Mouse (Mus musculus) layer of hippocampus, postnatal 36 days (tissue): ENCODE results near the gene Smg9. TPM values are rescaled to one million over a fixed set of nuclear protein-coding genes. Genes with fewer than 3 reads are reported as not detected.

Source experiments
- DNase-seq, 2 experiments: peaks; one replicate each; pipeline ENCODE4 v3.0.0; 2022
- total RNA-seq, 2 experiments: library from RNA; stranded (reverse); gene quantifications; 2 replicates each; pipeline ENCODE4 v1.2.3; 2021

The Smg9 gene
- 10 to 100 TPM; 33.8 to 39.0 TPM for total RNA-seq

DNA sequence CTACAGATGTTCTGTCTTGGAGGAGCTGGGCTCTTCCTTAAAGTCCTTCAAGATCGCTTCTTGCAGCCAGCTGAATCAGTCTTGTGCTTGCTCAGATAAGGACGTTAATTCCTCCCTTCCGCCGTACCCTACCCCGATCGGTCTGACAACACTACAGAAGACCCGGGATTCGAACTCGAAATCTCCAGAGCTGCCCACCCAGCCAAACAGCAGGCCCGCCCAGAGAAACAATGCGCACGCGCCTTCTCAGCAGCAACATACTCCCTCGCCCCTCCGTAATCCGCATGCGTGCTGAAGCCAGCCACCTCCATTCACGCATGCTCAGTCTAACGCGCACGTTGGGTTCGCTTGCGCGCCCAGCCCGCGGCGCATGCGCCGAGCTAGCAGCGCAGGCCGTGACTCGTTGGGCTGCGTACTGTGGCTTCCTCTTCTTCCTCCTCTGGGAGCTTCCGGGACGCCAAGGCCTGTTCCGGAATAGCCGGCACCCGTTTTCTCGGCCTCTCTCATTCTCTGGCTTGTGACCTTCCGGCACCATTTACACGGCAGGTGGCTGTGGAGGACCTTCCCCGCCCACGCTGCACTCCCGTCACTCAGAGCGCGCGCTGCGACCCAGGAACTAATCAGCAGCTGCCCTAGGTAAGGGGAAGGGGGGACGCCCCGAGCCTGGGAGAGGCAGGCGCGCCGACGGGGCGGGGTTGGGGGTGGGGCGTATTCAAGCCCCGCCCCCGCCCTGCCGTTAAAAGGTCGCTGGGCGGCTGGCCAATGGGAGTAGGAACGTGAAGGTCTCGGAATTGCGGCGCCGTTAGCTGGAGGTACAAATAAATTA lies at the start of gene Smg9:
Gene Smg9 (plus strand): TSS at position 364 of the 826 bp plus-strand sequence.
- peak; percentile 98 for DNase-seq

DNA sequence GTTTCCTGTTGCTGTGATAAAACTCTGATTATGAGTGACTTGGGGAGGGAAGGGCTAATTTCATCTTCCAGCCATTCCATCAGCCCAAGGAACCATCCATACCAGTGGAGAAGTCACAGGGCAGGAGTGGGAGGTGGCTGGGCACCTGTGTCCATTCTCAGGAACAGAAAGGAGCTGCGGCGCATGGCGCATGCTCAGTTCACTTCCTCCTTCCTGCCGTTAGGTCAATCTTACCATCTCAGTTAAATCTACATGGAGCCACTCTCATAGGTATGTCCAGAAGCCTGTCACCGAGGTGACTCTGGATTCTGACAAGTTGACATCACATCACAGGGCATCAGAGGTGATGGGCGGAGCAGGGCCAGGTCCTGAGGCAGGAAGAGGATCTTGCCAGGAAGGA lies 43.8 kb upstream of the Smg9 start:
- DNase-seq, result no peak

- no peak for DNase-seq
These were observed 43.3 kb upstream of the Smg9 start for GRCm38 (mm10) chr7:24356081-24356480.

DNA sequence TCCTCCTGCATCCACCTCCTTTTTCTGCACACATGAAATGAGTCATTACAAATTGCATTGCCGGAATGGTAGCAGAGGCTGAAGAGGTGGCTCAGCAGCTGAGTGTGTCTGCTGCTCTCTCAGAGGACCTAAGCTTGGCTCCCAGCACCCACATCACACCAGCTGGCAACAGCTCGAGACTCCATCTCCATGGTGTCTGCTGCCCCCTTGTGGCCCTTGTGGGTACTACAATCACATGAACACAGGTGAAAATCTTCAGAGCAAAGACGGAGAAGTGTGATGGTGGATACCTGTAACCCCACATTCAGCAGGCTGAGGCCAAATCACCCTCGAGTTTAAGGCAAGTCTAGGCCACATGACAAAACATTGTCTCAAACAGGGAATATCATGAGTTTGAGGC lies 41.5 kb upstream of the Smg9 start:
- no peak for DNase-seq

- no peak for DNase-seq
These were observed 40.1 kb upstream of the Smg9 start for GRCm38 (mm10) chr7:24359269-24359668.

DNA sequence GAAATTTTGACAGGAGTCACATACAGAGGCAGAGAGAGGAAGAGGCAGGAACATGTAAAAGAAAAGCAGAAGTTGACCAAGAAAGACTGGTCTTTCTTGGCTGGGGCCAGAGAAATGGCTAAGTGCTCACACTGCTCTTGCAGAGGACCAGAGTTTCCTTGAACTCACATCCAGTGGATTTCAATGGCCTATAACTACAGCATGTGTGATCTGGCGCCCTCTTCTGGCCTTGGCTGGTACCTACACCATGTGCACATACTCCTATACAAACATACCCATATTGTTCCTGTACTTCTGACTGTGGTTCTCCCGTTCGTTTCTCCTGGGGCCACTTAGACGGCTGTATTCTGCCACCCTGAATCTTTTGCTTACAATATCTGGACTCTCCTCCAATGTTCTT lies 38.4 kb upstream of the Smg9 start:
- no peak for DNase-seq

DNA sequence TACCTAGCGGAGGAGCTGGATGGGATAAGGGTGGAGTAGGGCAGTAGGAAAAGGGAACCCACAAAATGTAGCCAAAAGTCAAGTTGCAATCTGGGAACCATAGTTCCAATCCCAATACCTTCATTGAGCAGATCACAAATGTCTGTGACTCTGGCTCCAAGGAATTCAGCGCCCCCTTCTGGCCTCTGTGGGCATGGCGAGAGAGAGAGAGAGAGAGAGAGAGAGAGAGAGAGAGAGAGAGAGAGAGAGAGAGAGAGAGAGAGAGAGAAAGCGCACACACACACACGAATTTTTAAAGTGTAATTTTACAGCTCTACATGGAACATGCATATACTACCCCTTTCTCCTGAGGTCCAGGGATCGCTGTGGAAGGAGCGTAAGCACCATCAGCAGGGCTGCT lies 36.2 kb upstream of the Smg9 start:
- DNase-seq, result peak in 1 of 2 experiments; percentile 23

DNA sequence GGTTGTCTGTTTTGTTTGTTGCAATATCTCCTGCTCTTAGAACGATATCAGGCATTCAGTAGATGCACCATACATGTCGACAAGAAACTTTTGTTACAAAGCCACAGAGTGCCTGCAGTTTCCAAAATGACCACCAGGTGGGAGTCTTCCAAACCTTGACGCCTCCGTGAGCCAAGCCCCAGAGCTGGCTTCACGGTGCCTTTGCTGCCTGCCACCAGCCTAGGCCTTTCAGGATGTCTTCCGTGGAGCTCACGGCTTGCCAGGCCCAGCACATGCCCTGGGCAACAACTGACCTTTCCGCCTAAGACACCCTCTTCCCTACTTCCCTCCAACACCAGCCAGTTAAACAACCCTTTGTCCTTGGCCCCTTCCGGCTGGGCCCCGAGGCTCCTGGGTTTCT lies 34.6 kb upstream of the Smg9 start:
- DNase-seq, result peak; percentile 72 to 81

DNA sequence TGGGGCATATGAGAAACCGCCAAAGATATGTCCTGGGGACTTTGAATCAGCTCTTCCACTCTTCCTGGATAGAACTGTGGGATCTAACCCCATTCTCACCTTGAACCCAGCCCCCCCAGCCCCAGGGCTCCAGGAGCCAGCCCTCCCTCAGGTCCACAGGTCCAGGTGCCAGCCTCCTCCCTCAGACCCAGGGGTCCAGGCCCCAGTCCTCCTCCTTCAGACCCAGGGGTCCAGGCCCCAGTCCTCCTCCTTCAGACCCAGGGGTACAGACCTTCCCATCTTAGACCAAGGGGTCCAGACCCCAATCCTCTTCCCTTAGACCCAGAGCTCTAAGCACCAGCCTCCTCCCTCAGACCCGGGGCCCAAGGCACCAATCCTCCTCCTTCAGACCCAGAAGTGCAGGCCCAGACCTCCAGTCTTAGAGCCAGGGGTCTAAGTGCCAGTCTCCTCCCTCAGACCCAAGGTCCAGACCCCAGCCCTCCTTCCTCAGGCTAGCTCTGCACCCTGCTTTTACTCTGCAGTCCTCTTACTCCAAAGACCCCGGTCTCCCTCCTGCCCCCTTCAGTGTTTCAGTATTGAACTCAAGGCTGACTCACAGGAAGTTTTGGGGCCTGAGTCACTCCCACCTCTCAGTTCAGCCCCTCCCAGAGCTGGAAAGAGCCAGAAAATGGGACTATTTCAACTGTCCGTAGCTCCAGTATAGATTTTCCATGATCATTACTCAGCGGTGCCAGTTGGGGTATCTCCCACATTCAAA lies 34.0 kb upstream of the Smg9 start:
- DNase-seq, result no peak

- no peak for DNase-seq
These were observed 32.4 kb upstream of the Smg9 start for GRCm38 (mm10) chr7:24366716-24367632.

DNA sequence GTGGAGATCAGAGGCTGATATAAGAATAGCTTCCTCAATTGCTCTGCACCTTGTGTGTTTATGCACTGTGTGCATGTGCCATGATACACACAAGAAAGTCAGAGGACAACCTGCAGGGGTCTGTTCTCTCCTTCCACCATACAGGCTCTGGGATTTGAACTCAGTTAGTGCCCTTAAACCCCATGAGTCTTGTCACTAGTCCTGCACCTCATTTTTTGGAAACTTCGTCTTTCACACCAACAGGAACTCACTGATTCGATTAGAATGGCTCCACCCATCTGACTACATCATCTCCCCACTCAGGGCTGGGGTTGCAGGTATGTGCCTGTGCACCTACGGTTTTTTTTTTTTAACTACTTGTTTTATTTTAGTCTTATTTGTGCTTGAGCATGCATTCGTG lies 31.2 kb upstream of the Smg9 start:
- DNase-seq, result no peak

GRCm38 (mm10) chr7:24368946-24369345 lies 30.5 kb upstream of the Smg9 start:
- DNase-seq, result no peak

DNA sequence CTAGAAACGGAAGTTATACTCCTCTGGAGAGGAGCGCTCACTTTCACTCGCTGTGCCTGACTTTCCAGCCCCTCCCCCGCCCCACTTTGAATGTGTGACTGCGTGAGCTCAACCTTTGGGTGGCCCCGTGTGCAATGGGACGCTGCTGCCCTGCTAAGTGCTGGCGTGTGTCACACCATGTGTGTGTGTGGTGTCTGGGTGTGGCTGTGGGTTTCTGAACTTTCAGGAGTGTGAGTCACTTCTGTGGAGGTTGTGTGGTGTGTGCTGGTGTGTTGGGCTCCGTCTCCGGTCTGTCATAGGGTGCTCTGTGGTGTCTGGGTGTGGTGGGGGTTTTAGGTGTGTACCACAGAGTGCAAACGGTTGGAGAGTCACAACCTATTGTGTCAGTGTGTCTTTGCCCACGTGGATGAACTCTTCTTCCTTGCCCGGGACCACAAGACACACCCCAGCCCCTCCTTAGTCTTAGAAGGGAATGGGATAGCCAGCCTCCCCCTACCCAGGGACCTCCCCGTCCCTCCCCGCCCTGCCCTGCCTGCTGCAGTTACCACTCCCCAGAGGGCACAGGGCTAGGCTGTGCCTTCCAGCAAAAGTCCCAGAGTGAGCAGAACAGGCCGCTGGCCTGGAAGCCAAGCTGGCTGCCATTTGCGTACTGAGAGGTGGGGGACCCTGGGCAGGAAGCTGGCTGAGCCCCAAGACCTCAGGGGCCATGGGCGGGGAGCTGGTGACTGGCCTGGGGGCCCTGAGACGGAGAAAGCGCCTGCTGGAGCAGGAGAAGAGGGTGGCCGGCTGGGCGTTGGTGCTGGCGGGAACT lies 29.5 kb upstream of the Smg9 start, which contains the start of gene Kcnn4:
Gene Kcnn4 (plus strand): TSS at position 533 of the 811 bp plus-strand sequence.
- DNase-seq, result no peak

DNA sequence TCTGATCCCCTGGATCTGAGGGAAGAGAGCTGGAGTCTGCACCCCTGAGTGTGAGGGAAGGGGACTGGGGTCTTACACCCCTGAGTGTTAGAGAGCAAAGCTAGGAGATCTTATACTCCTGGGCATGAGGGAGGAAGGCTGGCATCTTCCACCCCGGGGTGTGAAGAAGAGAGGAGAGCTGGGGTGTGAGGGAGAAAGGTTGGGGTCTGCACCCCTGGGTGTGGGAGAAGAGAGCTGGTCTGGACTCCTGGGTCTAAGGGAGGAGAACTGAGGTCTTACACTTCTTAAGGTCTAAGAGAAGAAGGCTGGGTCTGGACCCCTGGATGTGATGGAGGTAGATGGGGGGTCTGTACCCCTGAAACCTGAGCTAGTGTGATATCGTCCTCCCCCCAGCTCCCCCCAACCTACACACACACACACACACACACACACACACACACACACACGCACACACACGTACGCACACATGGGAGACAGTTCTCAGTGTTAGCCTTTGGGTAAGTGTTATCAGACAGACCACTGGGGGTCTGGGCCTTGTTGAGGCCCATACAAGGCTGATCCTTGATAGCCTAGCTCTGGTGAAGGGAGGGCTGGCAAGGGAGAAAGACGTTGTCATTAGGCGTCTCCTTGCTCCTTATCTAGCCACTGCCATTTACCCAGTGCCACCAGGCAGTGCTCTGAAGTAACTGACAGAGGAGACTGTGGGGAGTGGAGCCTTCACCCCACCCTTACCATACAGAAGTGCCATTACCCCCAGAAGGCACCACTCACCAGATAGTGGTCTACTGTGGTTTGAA lies 28.2 kb upstream of the Smg9 start:
- DNase-seq, result no peak

GRCm38 (mm10) chr7:24371809-24372145 lies 27.6 kb upstream of the Smg9 start:
- no peak for DNase-seq

DNA sequence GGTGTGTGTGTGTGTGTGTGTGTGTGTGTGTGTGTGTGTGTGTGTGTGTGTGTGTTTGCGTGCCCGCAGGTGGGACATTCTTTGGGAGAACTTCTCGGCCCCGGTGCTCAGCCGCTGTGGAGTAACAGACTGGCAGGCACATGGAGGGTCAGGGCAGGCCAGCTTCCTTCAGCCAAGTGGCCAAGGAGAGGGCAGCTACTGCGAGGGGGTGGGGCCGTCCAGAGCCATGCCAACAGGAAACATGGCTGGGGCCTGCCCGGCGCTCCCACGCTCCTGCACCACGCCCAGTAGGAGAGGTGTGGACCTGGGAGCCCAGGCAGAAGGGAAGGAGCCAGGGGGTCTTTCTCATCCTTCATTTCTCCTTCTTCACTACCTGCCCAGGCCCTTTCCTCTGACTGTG lies 27.1 kb upstream of the Smg9 start:
- no peak for DNase-seq

- no peak for DNase-seq
These were observed 26.6 kb upstream of the Smg9 start for GRCm38 (mm10) chr7:24372786-24373185.

DNA sequence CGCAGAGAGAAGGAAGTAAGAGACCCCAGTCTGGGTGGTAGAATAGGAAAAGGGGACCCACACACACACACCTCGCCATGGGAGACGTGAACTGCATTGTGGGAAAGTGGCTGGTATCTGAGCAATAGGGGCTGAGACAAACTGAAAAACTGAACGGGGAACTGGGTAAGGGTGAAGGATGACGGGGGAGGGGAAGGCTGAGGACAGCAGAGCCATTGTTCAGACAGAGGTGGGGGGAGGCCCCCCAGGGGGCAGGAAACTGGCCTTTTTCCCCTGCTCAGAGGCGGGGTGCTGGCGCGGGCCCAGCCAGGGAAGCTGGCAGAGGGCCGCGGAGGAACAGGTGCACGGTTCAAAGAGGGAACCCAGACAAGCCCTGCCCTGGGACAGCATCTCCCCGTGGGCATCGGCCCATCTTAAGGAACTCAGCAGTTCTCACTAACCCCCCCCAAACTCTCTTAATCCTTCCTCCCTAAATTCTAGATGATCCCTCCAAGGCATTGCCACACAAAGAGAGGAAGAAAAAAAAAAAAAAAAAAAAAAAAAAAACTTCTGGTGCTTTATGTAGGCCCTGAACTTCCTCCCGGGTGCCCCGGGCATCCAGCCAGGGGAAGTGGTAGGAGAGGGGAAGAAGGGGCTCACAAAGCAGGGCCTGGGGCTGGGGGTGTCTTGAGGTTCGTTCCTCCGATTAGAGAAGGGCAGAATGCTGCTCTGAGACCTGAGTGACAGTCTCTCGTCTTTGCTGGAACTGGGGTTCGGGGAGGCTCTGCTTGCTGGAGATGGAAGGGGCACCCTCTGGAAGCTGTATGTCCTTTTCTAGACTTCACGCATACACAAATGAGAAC lies 25.7 kb upstream of the Smg9 start:
- peak in 1 of 2 experiments; percentile 30 for DNase-seq

DNA sequence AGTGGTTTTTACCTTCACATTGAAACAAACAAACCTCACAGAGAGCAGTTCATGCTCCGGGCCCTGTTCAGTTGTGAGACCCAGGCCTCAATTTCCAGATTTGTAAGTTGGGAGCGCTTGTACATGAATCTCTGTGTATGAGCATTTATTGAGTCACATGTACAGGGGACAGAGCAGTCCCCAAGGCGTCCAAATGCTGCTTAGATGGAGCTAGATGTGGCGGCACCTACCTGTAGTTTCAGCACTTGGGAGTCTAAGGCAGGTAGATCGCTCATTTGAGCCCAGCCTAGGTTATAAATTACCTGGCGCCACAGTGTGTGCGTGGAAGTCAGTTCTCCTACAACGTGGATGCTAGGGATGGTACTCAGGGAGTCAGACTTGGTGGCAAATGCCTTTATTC lies 23.0 kb upstream of the Smg9 start:
- DNase-seq, result no peak
